7 mouse cellular contexts compared by ENCODE assay signal in genomic region chr13:21980981-21981802, GRCm38 (mm10). TPM values are rescaled to one million over a fixed set of nuclear protein-coding genes. Genes with fewer than 3 reads are reported as not detected.
DNase-seq lines count a peak whose midpoint lies in the region; ATAC-seq and TF ChIP-seq lines count a peak whose summit lies in the region.

Gene Pom121l2, plus strand, starts transcription at chr13:21981194.

- 1% methylated on average over 58 of the region's 58 CpGs for WGBS in intestine, embryonic 15.5 days
- 2% methylated on average over 54 of the region's 58 CpGs for WGBS in lung, postnatal 0 days

- DNase-seq in CD4-positive helper T cell, adult 2 months (ENCODE audit: low read depth, low spot score), result peak; percentile 29
- DNase-seq in gastrocnemius, postnatal 4 days (ENCODE audit: low spot score in 2 of 2), result peak; percentile 52 to 75
- DNase-seq in lung, postnatal 0 days (ENCODE audit: low spot score), result peak; percentile 58
- DNase-seq in retina, postnatal 1 day, result peak; percentile 61

- ATAC-seq in intestine, embryonic 15.5 days, result peak; percentile 80
- ATAC-seq in lung, postnatal 0 days, result peak; percentile 76

- H3K27me3 ChIP-seq in ES-Bruce4 (ENCODE audit: control insufficient read depth, insufficient read depth, low read length, poor library complexity, severe bottlenecking), result peaks cover 1% of the 10 kb centered on the region; the same call in 1 of the 2 replicates
- H3K27me3 ChIP-seq in intestine, embryonic 15.5 days (replicated peaks), result peaks cover 34% of the 10 kb centered on the region
- H3K27me3 ChIP-seq in lung, postnatal 0 days (replicated peaks; ENCODE audit: insufficient read depth, low read length), result peaks cover 14% of the 10 kb centered on the region; the same call in 1 of the 2 replicates

- TF ChIP-seq EP300 in ES-Bruce4 (IDR thresholded peaks at IDR 0.05; ENCODE audit: insufficient read depth, low read depth, low read length), result no peak
- TF ChIP-seq EP300 in lung, postnatal 0 days (IDR thresholded peaks at IDR 0.05), result no peak

- no peaks in the 10 kb centered on the region for H3K9me3 ChIP-seq in ES-Bruce4 (replicated peaks; ENCODE audit: control insufficient read depth, insufficient read depth, low read length, poor library complexity, severe bottlenecking)
- no peaks in the 10 kb centered on the region for H3K9me3 ChIP-seq in intestine, embryonic 15.5 days
- no peaks in the 10 kb centered on the region for H3K9me3 ChIP-seq in lung, postnatal 0 days (ENCODE audit: low read length)

- H3K4me1 ChIP-seq in ES-Bruce4 (ENCODE audit: control insufficient read depth, insufficient read depth, low read length), result no peaks in the 10 kb centered on the region
- no peaks in the 10 kb centered on the region for H3K4me1 ChIP-seq in cortical plate, adult 2 months (ENCODE audit: control insufficient read depth, insufficient read depth, low read length)
- peaks cover 12% of the 10 kb centered on the region for H3K4me1 ChIP-seq in intestine, embryonic 15.5 days (replicated peaks)
- H3K4me1 ChIP-seq in lung, postnatal 0 days (ENCODE audit: insufficient read depth, low read depth, low read length), result peaks cover 8% of the 10 kb centered on the region

- H3K4me2 ChIP-seq in intestine, embryonic 15.5 days (replicated peaks), result peak within 1 kb of the TSS; percentile 98
- peak within 1 kb of the TSS; percentile 76 for H3K4me2 ChIP-seq in lung, postnatal 0 days (replicated peaks; ENCODE audit: low read depth, low read length)

- no peaks in the 10 kb centered on the region for H3K36me3 ChIP-seq in ES-Bruce4 (ENCODE audit: control insufficient read depth, insufficient read depth, low read length, poor library complexity, severe bottlenecking)
- no peaks in the 10 kb centered on the region for H3K36me3 ChIP-seq in intestine, embryonic 15.5 days
- H3K36me3 ChIP-seq in lung, postnatal 0 days (ENCODE audit: insufficient read depth, low read length), result no peaks in the 10 kb centered on the region

- TF ChIP-seq POLR2A in ES-Bruce4 (IDR thresholded peaks at IDR 0.05; ENCODE audit: insufficient read depth, low read length), result no peak
- TF ChIP-seq POLR2A in cortical plate, adult 2 months (IDR thresholded peaks at IDR 0.05; ENCODE audit: extremely low read depth, insufficient read depth, low read length), result no peak

- H3K27ac ChIP-seq in ES-Bruce4 (ENCODE audit: insufficient read depth, low read length), result no peak within 1 kb of the TSS
- H3K27ac ChIP-seq in cortical plate, adult 2 months (ENCODE audit: insufficient read depth, low read length), result no peak within 1 kb of the TSS
- no peak within 1 kb of the TSS for H3K27ac ChIP-seq in intestine, embryonic 15.5 days
- H3K27ac ChIP-seq in lung, postnatal 0 days (ENCODE audit: low read length), result no peak within 1 kb of the TSS

- peak within 1 kb of the TSS; percentile 42 for H3K4me3 ChIP-seq in ES-Bruce4 (ENCODE audit: low read depth, low read length)
- H3K4me3 ChIP-seq in cortical plate, adult 2 months (ENCODE audit: insufficient read depth, low read length), result peak within 1 kb of the TSS; percentile 45
- peak within 1 kb of the TSS; percentile 58 for H3K4me3 ChIP-seq in intestine, embryonic 15.5 days (replicated peaks)
- peak within 1 kb of the TSS; percentile 37 for H3K4me3 ChIP-seq in lung, postnatal 0 days (ENCODE audit: low read depth, low read length)

- H3K9ac ChIP-seq in ES-Bruce4 (ENCODE audit: low read depth, poor library complexity, severe bottlenecking), result peak within 1 kb of the TSS; percentile 37
- H3K9ac ChIP-seq in intestine, embryonic 15.5 days, result peak within 1 kb of the TSS; percentile 69
- H3K9ac ChIP-seq in lung, postnatal 0 days (replicated peaks; ENCODE audit: low read depth), result peak within 1 kb of the TSS; percentile 27; the same call in 1 of the 2 replicates

- no peak for TF ChIP-seq CTCF in ES-Bruce4 (IDR thresholded peaks at IDR 0.05; ENCODE audit: low read depth, low read length)
- no peak for TF ChIP-seq CTCF in cortical plate, adult 2 months (IDR thresholded peaks at IDR 0.05; ENCODE audit: extremely low read depth, insufficient read depth, low read length)
- no peak for TF ChIP-seq CTCF in lung, postnatal 0 days (IDR thresholded peaks at IDR 0.05)

RNA-seq across cellular contexts. Expression of gene Pom121l2, which starts in this region (rescaled TPM):
- polyA plus RNA-seq in ES-Bruce4 (2011; ENCODE audit: insufficient read depth, insufficient read length, low read depth, missing spikeins), result not detected in 2 replicates
- polyA plus RNA-seq in cortical plate, adult 2 months (2012; rRNA removed), result 0.04 TPM in 1 of 2 replicates, not detected in the other
- not detected for total RNA-seq in gastrocnemius, postnatal 4 days (2021)
- polyA plus RNA-seq in intestine, embryonic 15.5 days (2015; fragmentation: Nextera tagmentation; extraction: Ambion mirVana), result 0.06 TPM in 1 of 2 replicates, not detected in the other
- not detected in 2 replicates for polyA plus RNA-seq in lung, postnatal 0 days (2015; fragmentation: Nextera tagmentation; extraction: Ambion mirVana)

Comparison
In these comparisons a context has a peak if more than half of its experiments do, and no peak if none do; other contexts are left out.
1. Peak in DNase-seq in gastrocnemius, postnatal 4 days; RNA of the gene not detected or under 1 TPM.
2. Peak in ATAC-seq, H3K4me3 ChIP-seq, H3K9ac ChIP-seq and H3K4me2 ChIP-seq in intestine, embryonic 15.5 days; RNA of the gene not detected or under 1 TPM.
3. Peak in DNase-seq, ATAC-seq, H3K4me3 ChIP-seq, H3K9ac ChIP-seq and H3K4me2 ChIP-seq in lung, postnatal 0 days; RNA of the gene not detected or under 1 TPM.